Mouse (Mus musculus): ENCODE measurements at regions not wholly inside any gene's neighbourhood (a gene's known extent, or its start where the extent isn't known, plus 50 kb on each side); places are given as distances from the start of the nearest gene placed in this dataset.

GRCm38 (mm10) chr14:105417967-105418366 lies 159.6 kb downstream of the Ndfip2 start:
- DNase-seq (ENCODE audit: extremely low read depth): no peak
- Histone ChIP-seq H3K4me1 (ENCODE audit: control insufficient read depth in 1 of 2, insufficient read depth in 2 of 2) (no peaks in the 10 kb centered on the region), H3K9me3 (replicated peaks; ENCODE audit: low read length) (peaks cover 8% of the 10 kb centered on the region), H3K9ac (ENCODE audit: insufficient read depth, low read depth) (no peak overlapping the region), H3K4me2 (ENCODE audit: insufficient read depth, low read depth, poor library complexity, severe bottlenecking) (no peak overlapping the region), H3K27ac (ENCODE audit: insufficient read depth, low read depth) (no peak overlapping the region), H3K36me3 (replicated peaks in 1 of 2; ENCODE audit: control insufficient read depth in 1 of 2, insufficient read depth in 1 of 2, low read length in 1 of 2) (no peaks in the 10 kb centered on the region), H3K79me2 (replicated peaks; ENCODE audit: control insufficient read depth, extremely low read depth, insufficient read depth, poor library complexity, severe bottlenecking) (no peaks in the 10 kb centered on the region), H3K27me3 (replicated peaks) (no peaks in the 10 kb centered on the region), H3K4me3 (replicated peaks in 1 of 3; ENCODE audit: low read depth in 2 of 3, low read length in 2 of 3, poor library complexity in 1 of 3) (no peak overlapping the region)
- in situ Hi-C loops (cut with MboI; ENCODE audit: low pct_ligation_motif_present, low pct_unique_long_range_greater_than_20kb, low sequenced_read_pairs): no loop called here
- no peak for TF ChIP-seq POLR2A (IDR thresholded peaks at IDR 0.05; ENCODE audit: low read depth, low read length)
- no peak for TF ChIP-seq JUND (conservative IDR thresholded peaks at IDR 0.05; ENCODE audit: low read depth, low read length)
- no peak for TF ChIP-seq TBP (conservative IDR thresholded peaks at IDR 0.05; ENCODE audit: low read depth, low read length)
- TF ChIP-seq CTCF (conservative IDR thresholded peaks at IDR 0.05 in 1 of 2, IDR thresholded peaks at IDR 0.05 in 1 of 2; ENCODE audit: low read depth in 2 of 2, low read length in 2 of 2): no peak
- TF ChIP-seq POLR2AphosphoS2 (IDR thresholded peaks at IDR 0.05; ENCODE audit: low read depth, low read length): no peak
- no peak for TF ChIP-seq GABPA (IDR thresholded peaks at IDR 0.05; ENCODE audit: insufficient replicate concordance, low read depth, low read length)
- TF ChIP-seq USF1 (IDR thresholded peaks at IDR 0.05; ENCODE audit: low read depth, low read length): no peak
- no peak for TF ChIP-seq SIN3A (IDR thresholded peaks at IDR 0.05; ENCODE audit: low read length)
- no peak for TF ChIP-seq MAX (IDR thresholded peaks at IDR 0.05; ENCODE audit: low read length)
- no peak for TF ChIP-seq HCFC1 (IDR thresholded peaks at IDR 0.05; ENCODE audit: low read depth, low read length)
- no peak for TF ChIP-seq ZMIZ1 (IDR thresholded peaks at IDR 0.05; ENCODE audit: low read depth, low read length)
- no peak for TF ChIP-seq BHLHE40 (IDR thresholded peaks at IDR 0.05; ENCODE audit: low read depth, low read length)
- no peak for TF ChIP-seq UBTF (IDR thresholded peaks at IDR 0.05; ENCODE audit: low read depth, low read length)
- no peak for TF ChIP-seq NELFE (IDR thresholded peaks at IDR 0.05; ENCODE audit: low read depth, low read length)
- dilution Hi-C loops (cut with MboI; ENCODE audit: extremely low pct_ligation_motif_present, extremely low pct_unique_long_range_greater_than_20kb, low sequenced_read_pairs): no loop called here

GRCm38 (mm10) chr14:105417458-105417960 lies 159.1 kb downstream of the Ndfip2 start:
- Histone ChIP-seq H3K4me2 (ENCODE audit: insufficient read depth, low read depth, poor library complexity, severe bottlenecking) (no peak overlapping the region), H3K27me3 (replicated peaks) (no peaks in the 10 kb centered on the region), H3K79me2 (replicated peaks; ENCODE audit: control insufficient read depth, extremely low read depth, insufficient read depth, poor library complexity, severe bottlenecking) (no peaks in the 10 kb centered on the region), H3K4me1 (ENCODE audit: control insufficient read depth in 1 of 2, insufficient read depth in 2 of 2) (no peaks in the 10 kb centered on the region), H3K9me3 (replicated peaks; ENCODE audit: low read length) (peaks cover 8% of the 10 kb centered on the region), H3K27ac (ENCODE audit: insufficient read depth, low read depth) (no peak overlapping the region), H3K9ac (ENCODE audit: insufficient read depth, low read depth) (no peak overlapping the region), H3K4me3 (replicated peaks in 1 of 3; ENCODE audit: low read depth in 2 of 3, low read length in 2 of 3, poor library complexity in 1 of 3) (no peak overlapping the region), H3K36me3 (replicated peaks in 1 of 2; ENCODE audit: control insufficient read depth in 1 of 2, insufficient read depth in 1 of 2, low read length in 1 of 2) (no peaks in the 10 kb centered on the region)
- dilution Hi-C loops (cut with MboI; ENCODE audit: extremely low pct_ligation_motif_present, extremely low pct_unique_long_range_greater_than_20kb, low sequenced_read_pairs): no loop called here
- no peak for TF ChIP-seq CHD2 (IDR thresholded peaks at IDR 0.05; ENCODE audit: low read length)
- TF ChIP-seq JUND (conservative IDR thresholded peaks at IDR 0.05; ENCODE audit: low read depth, low read length): no peak
- no peak for TF ChIP-seq BHLHE40 (IDR thresholded peaks at IDR 0.05; ENCODE audit: low read depth, low read length)
- no peak for TF ChIP-seq JUN (IDR thresholded peaks at IDR 0.05; ENCODE audit: insufficient read depth, low read depth, low read length)
- TF ChIP-seq ETS1 (conservative IDR thresholded peaks at IDR 0.05; ENCODE audit: low read depth, low read length): no peak
- no peak for TF ChIP-seq EP300 (IDR thresholded peaks at IDR 0.05; ENCODE audit: low read length)
- TF ChIP-seq IRF4 (IDR thresholded peaks at IDR 0.05; ENCODE audit: low read depth, low read length): no peak
- TF ChIP-seq CHD1 (IDR thresholded peaks at IDR 0.05; ENCODE audit: low read depth, low read length): no peak
- no peak for TF ChIP-seq POLR2AphosphoS2 (IDR thresholded peaks at IDR 0.05; ENCODE audit: low read depth, low read length)
- TF ChIP-seq MAFK (IDR thresholded peaks at IDR 0.05; ENCODE audit: insufficient replicate concordance, low read length): no peak
- no peak for TF ChIP-seq PAX5 (IDR thresholded peaks at IDR 0.05; ENCODE audit: low read length)
- no peak for TF ChIP-seq TCF12 (IDR thresholded peaks at IDR 0.05; ENCODE audit: low read depth, low read length)
- no peak for TF ChIP-seq SMC3 (IDR thresholded peaks at IDR 0.05; ENCODE audit: low read depth, low read length)
- no peak for TF ChIP-seq KAT2A (IDR thresholded peaks at IDR 0.05; ENCODE audit: insufficient replicate concordance, low read length)
- TF ChIP-seq UBTF (IDR thresholded peaks at IDR 0.05; ENCODE audit: low read depth, low read length): no peak
- TF ChIP-seq E2F4 (IDR thresholded peaks at IDR 0.05; ENCODE audit: insufficient replicate concordance, low read depth, low read length): no peak
- TF ChIP-seq MYC (IDR thresholded peaks at IDR 0.05; ENCODE audit: low read depth, low read length): no peak
- no peak for TF ChIP-seq SIN3A (IDR thresholded peaks at IDR 0.05; ENCODE audit: low read length)
- TF ChIP-seq MEF2A (IDR thresholded peaks at IDR 0.05; ENCODE audit: borderline replicate concordance, low read depth, low read length): no peak
- TF ChIP-seq ZNF384 (IDR thresholded peaks at IDR 0.05; ENCODE audit: low read depth, low read length): no peak
- no peak for DNase-seq (ENCODE audit: extremely low read depth)
- in situ Hi-C loops (cut with MboI; ENCODE audit: low pct_ligation_motif_present, low pct_unique_long_range_greater_than_20kb, low sequenced_read_pairs): no loop called here

Measured in CH12.LX (cell line).